Mouse (Mus musculus): ENCODE results near the gene Pard3b. TPM values are rescaled to one million over a fixed set of nuclear protein-coding genes. Genes with fewer than 3 reads are reported as not detected.

Pard3b gene
- polyA plus RNA-seq, 1 experiment from 2014 or later, result 17.9 TPM

DNA sequence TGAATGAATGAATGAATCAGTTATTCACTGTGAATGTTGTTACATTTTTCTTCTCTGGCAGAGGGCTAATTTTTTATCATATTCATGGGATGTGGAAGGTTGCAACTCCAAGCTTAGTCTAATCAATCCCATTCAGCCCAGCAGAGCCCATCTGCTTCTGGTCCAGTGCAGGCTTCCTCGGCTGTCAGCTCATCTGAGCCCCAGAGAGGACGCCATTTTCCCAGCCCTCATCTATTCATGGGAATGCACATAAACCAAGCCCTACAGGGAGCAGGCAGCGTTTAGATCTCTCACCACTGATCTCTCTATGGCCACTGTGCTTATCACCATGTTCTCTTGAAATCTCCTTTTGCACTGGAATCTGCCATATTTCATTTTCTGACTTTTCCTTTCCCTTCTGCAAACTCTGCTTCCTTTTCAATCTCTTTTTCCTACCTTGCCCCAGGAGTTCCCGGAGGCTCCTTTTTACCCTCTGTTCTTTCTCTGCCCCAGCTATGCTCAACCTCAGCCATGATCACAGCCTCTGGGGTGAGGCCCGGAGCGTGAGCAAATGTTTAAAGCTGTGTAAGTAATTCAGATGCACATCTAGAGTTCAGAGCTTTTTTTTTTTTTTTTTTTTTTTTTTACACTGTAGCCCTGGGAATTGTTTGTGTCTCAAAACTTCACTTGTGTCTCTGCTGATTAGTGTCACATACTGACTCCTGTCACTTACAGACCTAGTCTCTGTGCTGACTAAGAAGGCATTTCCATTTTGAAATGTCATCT lies 241.3 kb downstream of the Pard3b start:
- WGBS, result 77% methylated on average over 6 of the region's 6 CpGs
- Histone ChIP-seq H3K4me1 (no peaks in the 10 kb centered on the region), H3K36me3 (no peaks in the 10 kb centered on the region), H3K27ac (no peak overlapping the region), H3K27me3 (no peaks in the 10 kb centered on the region), H3K4me2 (no peak overlapping the region), H3K9ac (no peak overlapping the region), H3K4me3 (no peak overlapping the region), H3K9me3 (no peaks in the 10 kb centered on the region)
- ATAC-seq (ENCODE audit: borderline replicate concordance, extremely low read depth, low FRiP score, low TSS enrichment), result no peak

DNA sequence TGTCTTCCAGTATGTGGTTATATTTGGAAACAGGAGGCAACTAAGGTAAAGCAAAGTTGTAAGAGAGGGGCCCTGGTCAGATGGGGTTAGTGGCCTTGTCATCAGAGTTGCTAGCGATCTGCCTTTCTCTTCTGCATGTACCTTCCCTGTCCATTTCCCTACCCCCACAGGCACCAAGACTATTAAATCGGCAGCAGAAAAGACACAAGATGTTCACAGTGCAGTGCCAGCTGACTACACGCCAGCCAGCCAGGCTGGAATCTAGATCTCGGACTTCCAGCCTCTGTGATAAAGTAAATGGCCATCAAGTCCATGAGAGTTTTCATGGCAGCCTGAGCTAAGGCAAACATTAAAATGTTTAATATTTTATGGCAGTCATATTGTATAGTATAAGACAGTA lies 257.4 kb downstream of the Pard3b start:
- H3K4me2 ChIP-seq, result no peak overlapping the region
- no peaks in the 10 kb centered on the region for H3K9me3 ChIP-seq
- H3K9ac ChIP-seq, result no peak overlapping the region
- no peak overlapping the region for H3K27ac ChIP-seq
- 71% methylated on average over 4 of the region's 4 CpGs for WGBS
- no peak for ATAC-seq (ENCODE audit: borderline replicate concordance, extremely low read depth, low FRiP score, low TSS enrichment)
- no peaks in the 10 kb centered on the region for H3K27me3 ChIP-seq
- no peak overlapping the region for H3K4me3 ChIP-seq
- no peaks in the 10 kb centered on the region for H3K4me1 ChIP-seq
- H3K36me3 ChIP-seq, result no peaks in the 10 kb centered on the region

DNA sequence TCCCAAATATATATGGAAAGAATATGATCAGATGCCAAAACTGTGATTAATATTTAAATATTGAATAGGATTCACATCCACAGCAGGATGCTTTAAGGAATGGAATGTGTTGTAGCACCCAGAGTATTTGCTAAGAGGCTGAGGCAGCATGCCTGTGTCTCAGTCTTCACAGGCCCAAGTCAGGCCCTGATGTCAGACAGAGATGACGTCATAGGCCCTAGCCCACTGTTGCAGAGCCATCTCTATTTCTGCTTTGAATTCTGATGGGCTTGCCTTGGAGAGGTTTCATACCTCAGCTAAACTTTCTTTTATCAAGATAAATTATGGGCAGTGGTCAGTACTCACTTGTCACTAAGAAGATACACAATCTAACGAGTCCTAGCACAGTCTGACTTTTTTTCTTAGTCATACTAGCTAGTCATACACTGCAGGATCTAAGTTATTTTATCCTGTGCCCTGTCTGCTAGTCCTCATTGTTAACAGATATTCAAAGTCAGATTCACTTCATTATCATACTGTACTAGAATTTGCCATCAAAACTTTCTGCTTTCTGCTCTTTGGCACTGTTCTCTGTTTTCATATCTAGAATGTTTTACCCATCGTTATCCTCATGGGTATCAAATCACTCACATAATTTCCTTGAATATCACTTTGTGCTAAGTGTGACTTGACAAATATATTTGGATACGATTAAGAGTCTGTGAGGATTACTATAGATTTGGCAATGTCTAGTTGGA lies 264.8 kb downstream of the Pard3b start:
- 46% methylated on average over 4 of the region's 4 CpGs for WGBS

DNA sequence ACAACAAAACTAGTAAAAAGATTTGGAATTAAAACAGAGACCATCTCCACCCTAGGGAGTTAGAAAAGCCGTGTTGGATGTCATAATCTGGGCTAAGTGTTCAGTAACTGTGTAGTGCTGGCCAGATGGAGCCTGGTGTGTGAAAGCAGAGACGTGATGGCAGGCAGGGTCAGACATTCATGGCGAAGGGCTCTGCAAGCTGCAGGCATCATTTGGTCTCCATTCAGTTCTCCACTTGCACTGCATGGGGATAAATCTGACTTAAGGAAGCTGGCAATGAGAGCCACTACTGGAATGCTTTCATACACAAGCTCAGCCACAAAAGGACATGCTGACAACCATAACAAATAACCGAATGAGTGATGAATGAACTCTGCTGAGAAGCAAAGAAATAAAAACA lies 265.4 kb downstream of the Pard3b start:
- Histone ChIP-seq H3K4me2 (no peak overlapping the region), H3K9ac (no peak overlapping the region), H3K4me3 (no peak overlapping the region), H3K4me1 (0 out of 2 replicates have a peak, but pooled peaks cover 5% of the 10 kb centered on the region), H3K9me3 (no peaks in the 10 kb centered on the region), H3K27me3 (no peaks in the 10 kb centered on the region), H3K27ac (peak overlapping the region; percentile 5; the same call in 1 of the 2 replicates), H3K36me3 (no peaks in the 10 kb centered on the region)
- peak; percentile 78; the same call in 1 of the 2 replicates for ATAC-seq (ENCODE audit: borderline replicate concordance, extremely low read depth, low FRiP score, low TSS enrichment)
- 39% methylated on average over 4 of the region's 4 CpGs for WGBS

More for the DNA sequence above, 264.8 kb downstream of the Pard3b start:
- no peaks in the 10 kb centered on the region for H3K27me3 ChIP-seq
- H3K4me3 ChIP-seq, result no peak overlapping the region
- no peak overlapping the region for H3K9ac ChIP-seq
- no peak overlapping the region for H3K4me2 ChIP-seq
- no peak overlapping the region for H3K27ac ChIP-seq
- H3K4me1 ChIP-seq, result 0 out of 2 replicates have a peak, but pooled peaks cover 5% of the 10 kb centered on the region
- H3K36me3 ChIP-seq, result no peaks in the 10 kb centered on the region
- ATAC-seq (ENCODE audit: borderline replicate concordance, extremely low read depth, low FRiP score, low TSS enrichment), result peak; percentile 70; the same call in 1 of the 2 replicates
- no peaks in the 10 kb centered on the region for H3K9me3 ChIP-seq

DNA sequence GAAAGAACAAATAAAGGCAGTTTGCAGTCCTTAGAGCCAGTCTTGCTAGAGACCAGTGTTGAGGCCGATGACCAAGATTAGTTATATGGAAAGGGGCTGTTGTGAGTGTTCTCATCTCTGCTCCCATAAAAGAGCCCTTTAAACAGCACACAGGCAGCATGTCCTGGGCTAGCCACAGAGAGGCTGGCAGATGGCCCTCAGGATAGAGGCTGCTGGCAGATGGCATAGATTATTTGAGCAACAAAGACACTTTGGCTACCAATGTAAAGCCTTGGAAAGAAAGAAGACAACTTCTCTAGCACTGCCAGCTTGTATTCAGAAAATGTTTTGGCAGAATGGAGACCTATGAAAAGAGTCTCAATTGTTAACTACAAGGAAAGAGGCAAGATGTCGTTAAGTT lies 274.3 kb downstream of the Pard3b start:
- Histone ChIP-seq H3K4me1 (no peaks in the 10 kb centered on the region), H3K9ac (no peak overlapping the region), H3K4me2 (no peak overlapping the region), H3K9me3 (no peaks in the 10 kb centered on the region), H3K4me3 (no peak overlapping the region), H3K27ac (no peak overlapping the region), H3K27me3 (no peaks in the 10 kb centered on the region), H3K36me3 (no peaks in the 10 kb centered on the region)
- WGBS, result 67% methylated on average over 2 of the region's 2 CpGs
- ATAC-seq (ENCODE audit: borderline replicate concordance, extremely low read depth, low FRiP score, low TSS enrichment), result no peak

DNA sequence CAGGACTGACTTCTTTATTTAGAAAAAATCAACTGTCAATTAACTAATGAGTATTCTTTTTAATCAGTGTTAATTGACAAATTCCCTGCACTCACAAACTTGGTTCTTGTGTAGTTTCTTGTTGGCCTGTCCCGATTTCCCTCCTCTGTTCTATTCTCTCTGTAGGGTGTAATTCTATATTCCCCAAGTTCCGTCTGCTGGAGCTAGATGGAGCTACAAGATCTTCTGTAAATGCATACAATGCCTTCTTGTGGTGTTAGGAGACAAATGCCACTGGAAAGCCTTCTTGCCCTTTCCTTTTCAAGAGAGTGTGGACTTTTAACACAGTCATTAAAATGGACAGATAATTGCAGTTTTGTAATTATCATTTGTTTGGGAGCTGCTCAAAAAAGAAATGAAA lies 286.3 kb downstream of the Pard3b start:
- H3K4me3 ChIP-seq, result no peak overlapping the region
- H3K27ac ChIP-seq, result no peak overlapping the region
- H3K4me1 ChIP-seq, result peaks cover 10% of the 10 kb centered on the region
- no peaks in the 10 kb centered on the region for H3K27me3 ChIP-seq
- H3K4me2 ChIP-seq, result no peak overlapping the region
- H3K9me3 ChIP-seq, result no peaks in the 10 kb centered on the region
- WGBS, result 19% methylated on average over 2 of the region's 2 CpGs
- no peak for ATAC-seq (ENCODE audit: borderline replicate concordance, extremely low read depth, low FRiP score, low TSS enrichment)
- H3K36me3 ChIP-seq, result no peaks in the 10 kb centered on the region
- no peak overlapping the region for H3K9ac ChIP-seq

DNA sequence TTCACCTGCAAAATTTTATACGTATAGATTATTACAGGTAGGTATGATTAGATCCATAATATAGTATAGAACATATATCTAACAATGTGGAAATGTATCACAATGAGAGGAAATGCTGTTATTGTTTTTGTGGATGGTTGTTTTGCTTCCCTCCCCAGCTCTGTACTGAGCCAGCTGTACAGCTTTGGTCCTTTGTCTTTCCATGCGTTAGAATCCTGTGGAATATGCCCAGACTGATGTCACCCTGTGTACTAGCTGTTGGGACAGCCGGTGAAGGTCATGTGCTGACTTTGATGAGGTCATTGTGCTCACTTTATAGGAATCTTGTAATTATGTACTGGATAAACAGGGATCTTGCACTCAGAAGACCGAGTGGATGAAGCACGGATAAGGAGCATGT lies 286.9 kb downstream of the Pard3b start:
- ATAC-seq (ENCODE audit: borderline replicate concordance, extremely low read depth, low FRiP score, low TSS enrichment), result no peak
- no peak overlapping the region for H3K4me2 ChIP-seq
- peaks cover 10% of the 10 kb centered on the region for H3K4me1 ChIP-seq
- 59% methylated on average over 5 of the region's 5 CpGs for WGBS
- no peaks in the 10 kb centered on the region for H3K9me3 ChIP-seq
- H3K36me3 ChIP-seq, result no peaks in the 10 kb centered on the region
- no peaks in the 10 kb centered on the region for H3K27me3 ChIP-seq
- no peak overlapping the region for H3K4me3 ChIP-seq
- no peak overlapping the region for H3K9ac ChIP-seq
- H3K27ac ChIP-seq, result no peak overlapping the region

DNA sequence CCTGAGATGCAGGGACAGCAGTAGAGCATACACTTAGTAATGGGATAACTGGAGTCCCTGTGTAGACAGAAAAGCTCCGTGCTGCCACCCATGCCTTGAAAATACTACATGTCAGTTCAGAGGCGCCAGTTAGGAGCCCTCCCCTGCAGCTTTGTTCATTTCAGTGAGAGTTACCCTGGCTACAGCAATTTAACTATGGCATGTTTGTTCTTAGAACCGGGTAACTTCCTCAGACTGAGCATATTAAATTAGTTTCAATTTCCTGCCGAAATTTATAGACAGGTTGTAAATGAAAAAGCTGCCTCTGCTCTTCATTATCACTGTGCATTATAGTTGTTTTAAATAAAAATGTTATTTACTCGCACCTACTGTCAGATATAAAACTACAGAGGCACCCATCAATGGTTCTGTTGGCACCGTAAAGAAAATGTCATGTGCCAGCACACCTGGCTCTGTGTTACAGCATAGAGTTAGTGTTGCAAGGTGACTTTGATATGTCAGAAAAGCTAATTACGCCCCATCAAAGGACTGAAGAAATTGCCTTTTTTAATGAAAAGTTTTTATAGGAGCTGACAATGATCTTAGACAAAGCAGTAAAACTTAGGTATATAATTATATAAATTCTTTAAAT lies 289.6 kb downstream of the Pard3b start:
- Histone ChIP-seq H3K9ac (no peak overlapping the region), H3K4me3 (no peak overlapping the region), H3K27me3 (no peaks in the 10 kb centered on the region), H3K36me3 (no peaks in the 10 kb centered on the region), H3K4me2 (no peak overlapping the region), H3K4me1 (peaks cover 10% of the 10 kb centered on the region), H3K27ac (no peak overlapping the region), H3K9me3 (no peaks in the 10 kb centered on the region)
- no peak for ATAC-seq (ENCODE audit: borderline replicate concordance, extremely low read depth, low FRiP score, low TSS enrichment)
- WGBS, result 61% methylated on average over 7 of the region's 7 CpGs

DNA sequence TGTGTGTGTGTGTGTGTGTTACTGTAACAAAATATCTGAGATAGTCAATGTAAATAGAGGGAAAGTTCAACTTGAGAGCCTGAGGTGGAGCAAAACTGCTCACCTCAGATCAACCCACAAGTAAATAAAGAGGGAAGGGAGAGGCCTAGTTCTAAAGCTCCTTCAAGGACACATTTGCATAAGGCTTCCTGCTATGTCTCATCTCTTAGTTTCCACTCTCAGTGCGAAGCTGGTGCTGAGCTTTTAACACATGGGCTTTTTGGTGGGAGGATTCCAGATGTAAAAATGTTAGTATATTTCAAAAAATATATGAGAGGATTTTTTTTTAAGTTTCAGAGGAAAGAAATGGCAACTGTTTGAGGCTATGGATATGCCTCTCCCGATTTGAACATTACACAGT lies 294.9 kb downstream of the Pard3b start:
- Histone ChIP-seq H3K27ac (no peak overlapping the region), H3K4me2 (no peak overlapping the region), H3K9me3 (no peaks in the 10 kb centered on the region), H3K36me3 (no peaks in the 10 kb centered on the region), H3K4me1 (no peaks in the 10 kb centered on the region), H3K27me3 (no peaks in the 10 kb centered on the region), H3K4me3 (no peak overlapping the region), H3K9ac (no peak overlapping the region)
- 63% methylated on average over 2 of the region's 2 CpGs for WGBS
- no peak for ATAC-seq (ENCODE audit: borderline replicate concordance, extremely low read depth, low FRiP score, low TSS enrichment)

DNA sequence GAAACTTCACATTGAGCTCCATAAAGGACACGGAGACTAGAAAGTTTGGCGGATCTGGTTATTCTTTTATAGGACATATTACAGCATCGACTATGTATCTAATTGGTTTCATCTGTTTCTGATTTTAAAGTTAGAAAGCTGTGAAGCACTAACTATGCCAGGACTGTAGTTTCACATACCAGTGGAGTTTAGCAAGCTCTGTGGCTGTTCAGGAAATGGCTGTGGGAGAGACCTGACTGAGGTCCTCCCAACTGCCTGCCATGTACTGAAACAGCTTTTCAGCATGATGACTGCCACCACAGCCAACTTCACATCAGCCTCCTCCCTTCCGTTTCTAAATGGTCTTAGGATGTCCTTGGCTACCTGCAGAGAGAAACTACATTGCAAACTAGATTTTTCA lies 296.1 kb downstream of the Pard3b start:
- H3K9me3 ChIP-seq, result no peaks in the 10 kb centered on the region
- H3K4me1 ChIP-seq, result no peaks in the 10 kb centered on the region
- no peak overlapping the region for H3K4me3 ChIP-seq
- no peak overlapping the region for H3K27ac ChIP-seq
- no peak for ATAC-seq (ENCODE audit: borderline replicate concordance, extremely low read depth, low FRiP score, low TSS enrichment)
- H3K27me3 ChIP-seq, result no peaks in the 10 kb centered on the region
- no peaks in the 10 kb centered on the region for H3K36me3 ChIP-seq
- 87% methylated on average over 4 of the region's 4 CpGs for WGBS
- H3K9ac ChIP-seq, result no peak overlapping the region
- H3K4me2 ChIP-seq, result no peak overlapping the region

DNA sequence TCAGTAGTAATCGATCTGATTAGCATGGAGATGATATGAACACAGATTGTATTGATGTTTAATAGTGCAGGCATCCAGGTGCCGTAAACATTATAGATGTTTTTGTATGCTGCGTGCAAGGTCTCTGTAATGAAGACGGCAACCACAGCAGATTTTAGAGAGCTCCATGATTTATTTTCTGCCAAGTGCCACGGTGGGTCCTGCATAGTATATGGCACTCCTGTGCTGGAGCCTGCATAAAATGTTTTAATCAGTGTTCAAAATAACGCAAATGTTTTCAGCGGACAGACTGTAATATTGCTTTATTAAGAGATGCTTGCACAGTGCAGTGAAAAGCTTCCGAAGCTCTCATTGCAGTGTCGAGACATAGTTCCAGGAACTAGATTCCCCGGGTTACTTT lies 301.3 kb downstream of the Pard3b start:
- H3K4me2 ChIP-seq, result no peak overlapping the region
- ATAC-seq (ENCODE audit: borderline replicate concordance, extremely low read depth, low FRiP score, low TSS enrichment), result no peak
- no peaks in the 10 kb centered on the region for H3K4me1 ChIP-seq
- no peak overlapping the region for H3K9ac ChIP-seq
- no peak overlapping the region for H3K4me3 ChIP-seq
- H3K27ac ChIP-seq, result no peak overlapping the region
- 76% methylated on average over 10 of the region's 10 CpGs for WGBS
- no peaks in the 10 kb centered on the region for H3K36me3 ChIP-seq
- no peaks in the 10 kb centered on the region for H3K27me3 ChIP-seq
- no peaks in the 10 kb centered on the region for H3K9me3 ChIP-seq

DNA sequence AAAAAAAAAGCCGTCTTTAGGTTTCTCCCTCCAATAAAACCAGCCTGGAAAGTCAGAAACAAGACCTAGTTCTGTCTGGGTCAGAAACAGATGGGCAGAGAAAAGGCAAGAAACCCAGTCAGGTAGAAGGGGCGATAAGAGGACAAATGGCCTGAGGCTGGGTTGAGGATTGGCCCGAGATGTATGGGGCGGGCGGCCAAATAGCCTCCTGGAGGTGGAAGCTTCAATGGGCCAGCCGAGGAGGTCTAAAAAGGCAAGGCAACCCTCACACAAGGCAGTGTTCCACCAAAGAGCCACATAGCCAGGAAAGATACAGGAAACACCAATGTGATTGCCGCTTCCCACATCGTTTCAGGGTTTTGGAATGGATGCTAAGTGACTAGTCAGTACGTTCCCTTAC lies 322.9 kb downstream of the Pard3b start:
- no peaks in the 10 kb centered on the region for H3K27me3 ChIP-seq
- ATAC-seq (ENCODE audit: borderline replicate concordance, extremely low read depth, low FRiP score, low TSS enrichment), result no peak
- 89% methylated on average over 9 of the region's 9 CpGs for WGBS
- H3K9me3 ChIP-seq, result no peaks in the 10 kb centered on the region
- H3K4me1 ChIP-seq, result no peaks in the 10 kb centered on the region
- H3K4me2 ChIP-seq, result no peak overlapping the region
- no peaks in the 10 kb centered on the region for H3K36me3 ChIP-seq
- H3K27ac ChIP-seq, result no peak overlapping the region
- no peak overlapping the region for H3K9ac ChIP-seq
- H3K4me3 ChIP-seq, result no peak overlapping the region

Measured in lung, embryonic 15.5 days (tissue).